Mouse (Mus musculus): ENCODE data around the gene Rnf169. TPM values are rescaled to one million over a fixed set of nuclear protein-coding genes. Genes with fewer than 3 reads are reported as not detected.
"Not testable (repeated sequence)": the region's sequence is repeated elsewhere in the genome, so short reads cannot be mapped to it uniquely, and the experiment has no call there.

The Rnf169 gene
- polyA plus RNA-seq, 1 experiment from 2014 or later = 1.2 TPM

DNA sequence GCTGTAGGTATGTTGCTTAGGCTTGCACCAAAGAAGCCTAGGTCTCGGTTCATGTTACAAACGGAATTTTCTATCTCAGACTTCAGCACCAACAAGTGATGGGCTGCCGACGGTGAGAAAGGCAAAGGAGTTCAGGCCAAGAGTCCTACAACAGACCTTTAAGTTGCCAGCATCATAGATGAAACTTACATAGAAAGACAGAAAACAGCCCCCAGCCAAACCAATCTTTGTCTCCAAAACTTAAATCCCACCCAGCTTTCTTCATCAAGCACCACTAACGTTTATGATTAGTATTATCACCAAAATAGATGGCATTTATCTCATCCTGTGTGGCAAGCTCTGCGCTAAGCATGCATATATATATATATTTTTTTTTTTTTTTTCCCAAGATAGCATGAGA lies 1.2 kb downstream of the Rnf169 start:
- no peaks in the 10 kb centered on the region for H3K36me3 ChIP-seq
- no peaks in the 10 kb centered on the region for H3K27me3 ChIP-seq
- no peaks in the 10 kb centered on the region for H3K9me3 ChIP-seq (replicated peaks)
- WGBS (ENCODE audit: insufficient replicate concordance) = 12% methylated on average over 6 of the region's 6 CpGs
- H3K4me1 ChIP-seq (replicated peaks) = peaks cover 47% of the 10 kb centered on the region
- H3K9ac ChIP-seq = peak overlapping the region; percentile 96
- ATAC-seq (ENCODE audit: low read depth) (no peak), DNase-seq (no peak)
- H3K27ac ChIP-seq = peak overlapping the region; percentile 85
- peak overlapping the region; percentile 93 for H3K4me3 ChIP-seq (replicated peaks)
- H3K4me2 ChIP-seq = peak overlapping the region; percentile 98

DNA sequence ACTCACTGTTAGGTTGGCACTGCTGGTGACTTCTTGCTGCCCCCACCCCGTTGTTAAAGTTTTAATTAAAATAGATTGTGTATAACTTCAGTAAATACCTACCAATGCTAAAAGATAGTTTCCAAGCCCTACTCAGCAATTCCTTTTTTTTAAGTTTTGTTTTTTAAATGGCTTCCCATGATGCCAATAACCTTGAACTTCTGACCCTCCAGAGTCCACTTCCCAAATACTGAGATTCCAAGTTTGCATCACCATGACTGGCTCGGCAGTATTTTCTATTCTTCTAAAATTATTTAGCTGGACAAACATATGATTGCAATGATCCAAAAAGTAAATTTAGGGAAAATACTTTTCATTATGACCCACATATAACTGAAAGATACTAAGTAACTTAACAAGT lies 2.2 kb downstream of the Rnf169 start:
- Histone ChIP-seq H3K9me3 (replicated peaks) (no peaks in the 10 kb centered on the region), H3K27me3 (no peaks in the 10 kb centered on the region), H3K27ac (peak overlapping the region; percentile 9; the same call in 1 of the 2 replicates), H3K4me2 (peak overlapping the region; percentile 23; the same call in 1 of the 2 replicates), H3K4me1 (replicated peaks) (peaks cover 58% of the 10 kb centered on the region), H3K36me3 (no peaks in the 10 kb centered on the region), H3K4me3 (replicated peaks) (no peak overlapping the region), H3K9ac (no peak overlapping the region)
- ATAC-seq (ENCODE audit: low read depth) (no peak), DNase-seq (no peak)
- WGBS (ENCODE audit: insufficient replicate concordance) = 77% methylated on average over 2 of the region's 2 CpGs

GRCm38 (mm10) chr7:99975819-99976575 lies 4.3 kb downstream of the Rnf169 start:
- no peaks in the 10 kb centered on the region for H3K36me3 ChIP-seq
- no peaks in the 10 kb centered on the region for H3K27me3 ChIP-seq
- peak; percentile 18; the same call in 1 of the 2 replicates for ATAC-seq (ENCODE audit: low read depth)
- peaks cover 65% of the 10 kb centered on the region for H3K4me1 ChIP-seq (replicated peaks)
- no peak overlapping the region for H3K9ac ChIP-seq
- no peak overlapping the region for H3K4me3 ChIP-seq (replicated peaks)
- no peaks in the 10 kb centered on the region for H3K9me3 ChIP-seq (replicated peaks)
- peak overlapping the region; percentile 20; the same call in 1 of the 2 replicates for H3K4me2 ChIP-seq
- no peak for DNase-seq
- H3K27ac ChIP-seq = peak overlapping the region; percentile 40
- WGBS (ENCODE audit: insufficient replicate concordance) = 63% methylated on average over 5 of the region's 5 CpGs

DNA sequence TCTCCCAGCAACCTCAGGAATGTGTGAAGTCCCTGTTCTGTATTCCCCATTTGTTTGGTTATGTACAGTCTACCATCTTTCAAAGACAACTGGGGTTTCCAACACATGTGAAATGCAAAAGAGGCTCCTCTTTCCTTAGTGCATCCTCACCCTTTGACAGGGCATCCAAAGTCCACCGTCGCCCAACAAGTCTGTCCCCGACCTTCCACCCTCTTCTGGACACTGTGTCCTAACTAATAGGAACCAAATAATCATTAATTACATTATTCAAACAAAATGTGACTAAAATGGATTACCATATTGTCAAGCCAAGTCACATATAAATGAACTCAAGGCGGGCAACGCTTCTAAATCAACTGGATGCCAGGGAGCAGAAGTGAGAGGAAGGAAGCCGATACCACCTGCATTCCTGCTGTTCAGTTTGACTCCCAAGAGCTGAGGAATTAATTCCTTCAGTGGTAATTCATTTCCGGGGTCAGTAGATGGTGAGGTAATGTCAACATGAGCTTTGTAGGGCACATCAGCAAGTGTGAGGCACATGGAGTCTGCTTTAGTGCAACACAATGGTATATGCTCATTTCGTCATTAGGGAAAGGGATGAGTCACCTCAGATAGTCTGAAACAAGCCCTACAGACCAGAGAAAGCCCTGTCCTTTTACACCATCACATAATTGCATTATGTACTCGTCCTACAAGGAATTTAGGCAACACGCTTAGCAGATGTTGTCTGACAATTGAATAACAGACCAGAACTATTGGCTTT lies 5.9 kb downstream of the Rnf169 start:
- DNase-seq (no peak), ATAC-seq (ENCODE audit: low read depth) (no peak)
- WGBS (ENCODE audit: insufficient replicate concordance) = 71% methylated on average over 10 of the region's 10 CpGs
- no peaks in the 10 kb centered on the region for H3K36me3 ChIP-seq
- no peak overlapping the region for H3K4me2 ChIP-seq
- H3K4me3 ChIP-seq (replicated peaks) = no peak overlapping the region
- no peaks in the 10 kb centered on the region for H3K9me3 ChIP-seq (replicated peaks)
- no peaks in the 10 kb centered on the region for H3K27me3 ChIP-seq
- H3K4me1 ChIP-seq (replicated peaks) = peaks cover 56% of the 10 kb centered on the region
- no peak overlapping the region for H3K9ac ChIP-seq
- H3K27ac ChIP-seq = no peak overlapping the region

GRCm38 (mm10) chr7:99972912-99973311 lies 7.3 kb downstream of the Rnf169 start:
- not testable (repeated sequence) for H3K27ac ChIP-seq; H3K9ac ChIP-seq; H3K4me3 ChIP-seq (replicated peaks); H3K4me2 ChIP-seq; H3K36me3 ChIP-seq; ATAC-seq (ENCODE audit: low read depth); H3K27me3 ChIP-seq; DNase-seq; H3K9me3 ChIP-seq (replicated peaks)
- H3K4me1 ChIP-seq (replicated peaks) = peaks cover 50% of the 10 kb centered on the region
- 66% methylated on average over 3 of the region's 3 CpGs for WGBS (ENCODE audit: insufficient replicate concordance)

DNA sequence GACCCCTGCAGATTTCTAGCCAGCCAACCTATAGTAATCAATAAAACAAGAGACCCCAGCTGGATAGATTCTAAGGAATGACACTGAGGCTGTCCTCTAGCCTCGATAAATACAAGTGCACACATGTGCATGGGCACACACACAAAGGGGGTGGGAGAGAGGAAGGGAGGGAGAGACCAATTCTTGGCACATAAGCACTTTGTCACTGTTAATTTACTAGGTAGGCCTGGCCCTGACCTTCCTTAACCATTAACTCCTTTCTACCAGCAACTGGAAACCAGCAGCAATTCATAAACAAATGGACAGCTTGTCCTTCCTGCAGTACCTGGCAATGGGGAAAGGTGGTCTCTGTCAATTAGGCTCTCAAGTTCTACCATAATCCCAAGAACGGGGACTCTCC lies 8.3 kb downstream of the Rnf169 start:
- Histone ChIP-seq H3K4me1 (replicated peaks) (peaks cover 50% of the 10 kb centered on the region), H3K9ac (no peak overlapping the region), H3K4me2 (no peak overlapping the region), H3K27ac (no peak overlapping the region), H3K36me3 (no peaks in the 10 kb centered on the region), H3K27me3 (no peaks in the 10 kb centered on the region), H3K4me3 (replicated peaks) (no peak overlapping the region), H3K9me3 (replicated peaks) (no peaks in the 10 kb centered on the region)
- 65% methylated on average over 2 of the region's 2 CpGs for WGBS (ENCODE audit: insufficient replicate concordance)
- ATAC-seq (ENCODE audit: low read depth) (no peak), DNase-seq (no peak)

GRCm38 (mm10) chr7:99969151-99969550 lies 11.1 kb downstream of the Rnf169 start:
- H3K27ac ChIP-seq = no peak overlapping the region
- DNase-seq (no peak), ATAC-seq (ENCODE audit: low read depth) (no peak)
- H3K9ac ChIP-seq = no peak overlapping the region
- no peaks in the 10 kb centered on the region for H3K36me3 ChIP-seq
- H3K27me3 ChIP-seq = no peaks in the 10 kb centered on the region
- H3K4me1 ChIP-seq (replicated peaks) = peaks cover 54% of the 10 kb centered on the region
- H3K9me3 ChIP-seq (replicated peaks) = no peaks in the 10 kb centered on the region
- no peak overlapping the region for H3K4me2 ChIP-seq
- no peak overlapping the region for H3K4me3 ChIP-seq (replicated peaks)
- WGBS (ENCODE audit: insufficient replicate concordance) = 70% methylated on average over 4 of the region's 4 CpGs

- Histone ChIP-seq H3K9me3 (replicated peaks) (no peaks in the 10 kb centered on the region), H3K27ac (no peak overlapping the region), H3K36me3 (no peaks in the 10 kb centered on the region), H3K27me3 (no peaks in the 10 kb centered on the region), H3K4me1 (replicated peaks) (peaks cover 60% of the 10 kb centered on the region), H3K4me3 (replicated peaks) (no peak overlapping the region), H3K4me2 (no peak overlapping the region), H3K9ac (no peak overlapping the region)
- DNase-seq = no peak
- no peak for ATAC-seq (ENCODE audit: low read depth)
- 70% methylated on average over 9 of the region's 9 CpGs for WGBS (ENCODE audit: insufficient replicate concordance)
Observed at GRCm38 (mm10) chr7:99966011-99966721, 14.1 kb downstream of the Rnf169 start.

DNA sequence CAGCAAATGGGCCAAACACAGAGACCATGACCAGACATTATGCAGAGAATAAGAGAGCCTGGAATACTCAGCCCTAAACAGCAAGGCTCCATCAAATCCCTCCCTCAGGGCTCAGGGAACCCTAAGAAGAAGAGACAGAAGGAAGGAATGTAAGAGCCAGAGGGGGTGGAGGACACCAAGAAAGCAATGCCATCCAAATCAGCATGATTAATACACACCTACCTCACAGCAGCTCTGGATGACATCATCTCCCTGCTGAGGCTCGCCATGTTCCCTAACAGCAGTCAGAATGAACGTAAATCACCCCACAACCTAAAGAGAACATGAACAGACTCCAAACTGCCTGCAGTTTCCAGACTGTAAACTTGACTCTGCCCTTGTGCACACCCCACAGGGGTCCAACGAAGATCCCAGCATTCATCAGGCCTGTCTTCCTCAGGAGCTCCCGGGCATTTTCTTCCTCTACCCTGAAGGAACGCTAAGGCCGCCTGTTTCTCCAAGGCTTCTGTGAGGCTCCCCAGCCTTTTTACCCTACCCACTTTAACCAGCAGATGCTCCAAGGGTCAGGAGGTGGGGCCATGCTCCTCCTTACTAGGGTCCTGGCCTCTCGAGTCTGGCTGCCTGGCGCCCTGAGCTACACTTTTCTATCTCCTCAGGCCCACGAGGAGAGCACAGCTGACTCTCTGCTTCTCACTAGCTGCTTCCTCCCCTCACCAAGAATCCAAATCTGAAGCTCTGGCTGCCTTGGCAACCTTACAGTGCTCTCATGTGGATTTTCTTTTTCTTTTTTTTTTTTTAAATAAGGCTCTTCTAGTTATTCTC lies 15.0 kb downstream of the Rnf169 start:
- Histone ChIP-seq H3K4me2 (no peak overlapping the region), H3K36me3 (no peaks in the 10 kb centered on the region), H3K4me1 (replicated peaks) (peaks cover 62% of the 10 kb centered on the region), H3K4me3 (replicated peaks) (no peak overlapping the region), H3K27me3 (no peaks in the 10 kb centered on the region), H3K9me3 (replicated peaks) (no peaks in the 10 kb centered on the region), H3K9ac (no peak overlapping the region), H3K27ac (no peak overlapping the region)
- DNase-seq (no peak), ATAC-seq (ENCODE audit: low read depth) (no peak)
- WGBS (ENCODE audit: insufficient replicate concordance) = 53% methylated on average over 9 of the region's 9 CpGs

DNA sequence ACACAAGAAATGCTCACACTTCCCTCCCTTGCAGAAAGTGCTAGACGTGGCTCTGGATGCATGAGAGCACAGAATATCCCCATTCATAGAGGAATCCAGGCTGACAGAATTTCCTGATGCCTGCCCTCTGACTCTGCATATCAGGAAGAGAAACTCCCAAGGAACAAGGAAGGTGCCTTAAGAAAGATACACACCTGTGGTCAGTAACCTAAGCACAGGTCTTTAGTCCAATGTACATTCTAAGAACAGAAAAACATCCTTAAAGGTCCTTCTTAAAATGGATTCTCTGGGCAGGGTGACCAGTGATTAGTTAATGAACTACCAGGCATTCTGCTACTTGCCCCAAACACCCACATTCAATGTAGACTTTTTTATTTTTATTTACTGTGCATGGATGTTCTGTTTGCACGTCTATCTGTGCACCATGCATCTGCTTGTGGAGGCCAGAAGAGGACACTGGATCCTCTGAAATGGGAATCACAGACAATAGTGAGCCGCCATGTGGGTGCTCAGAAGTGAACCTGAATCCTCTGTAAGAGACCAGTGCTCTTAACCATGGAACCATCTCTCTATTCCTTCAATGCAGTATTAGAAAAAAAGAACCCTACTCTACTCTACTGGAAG lies 16.9 kb downstream of the Rnf169 start:
- Histone ChIP-seq H3K4me2 (no peak overlapping the region), H3K9me3 (replicated peaks) (no peaks in the 10 kb centered on the region), H3K27ac (no peak overlapping the region), H3K36me3 (no peaks in the 10 kb centered on the region), H3K4me1 (replicated peaks) (peaks cover 58% of the 10 kb centered on the region), H3K27me3 (no peaks in the 10 kb centered on the region), H3K4me3 (replicated peaks) (no peak overlapping the region), H3K9ac (no peak overlapping the region)
- no peak for ATAC-seq (ENCODE audit: low read depth)
- DNase-seq = no peak
- 54% methylated on average over 3 of the region's 3 CpGs for WGBS (ENCODE audit: insufficient replicate concordance)

All from liver, embryonic 13.5 days (tissue).